Mouse (Mus musculus): ENCODE data around the gene Zfp212.
"Not testable (repeated sequence)": the region's sequence is repeated elsewhere in the genome, so short reads cannot be mapped to it uniquely, and the experiment has no call there.

Gene Zfp212

DNA sequence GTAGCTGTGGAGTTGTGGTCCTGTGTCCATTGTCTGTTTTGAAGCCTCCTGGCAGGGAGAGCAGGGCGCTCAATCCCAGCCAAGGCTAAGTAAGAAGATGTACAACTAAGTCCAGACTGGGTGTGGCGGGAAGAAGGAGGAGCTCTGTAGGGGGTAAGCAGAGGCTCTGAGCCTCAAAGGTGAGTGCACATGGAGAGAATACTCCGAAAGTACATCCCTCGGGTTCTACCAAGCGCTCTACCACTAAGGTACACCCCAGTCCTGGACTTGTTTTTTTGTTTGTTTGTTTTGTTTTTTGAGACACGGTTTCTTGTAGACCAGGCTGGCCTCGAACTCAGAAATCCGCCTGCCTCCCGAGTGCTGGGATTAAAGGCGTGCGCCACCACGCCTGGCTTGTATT lies 22.2 kb downstream of the Zfp212 start:
- DNase-seq (ENCODE audit: low read depth, low spot score) = no peak

DNA sequence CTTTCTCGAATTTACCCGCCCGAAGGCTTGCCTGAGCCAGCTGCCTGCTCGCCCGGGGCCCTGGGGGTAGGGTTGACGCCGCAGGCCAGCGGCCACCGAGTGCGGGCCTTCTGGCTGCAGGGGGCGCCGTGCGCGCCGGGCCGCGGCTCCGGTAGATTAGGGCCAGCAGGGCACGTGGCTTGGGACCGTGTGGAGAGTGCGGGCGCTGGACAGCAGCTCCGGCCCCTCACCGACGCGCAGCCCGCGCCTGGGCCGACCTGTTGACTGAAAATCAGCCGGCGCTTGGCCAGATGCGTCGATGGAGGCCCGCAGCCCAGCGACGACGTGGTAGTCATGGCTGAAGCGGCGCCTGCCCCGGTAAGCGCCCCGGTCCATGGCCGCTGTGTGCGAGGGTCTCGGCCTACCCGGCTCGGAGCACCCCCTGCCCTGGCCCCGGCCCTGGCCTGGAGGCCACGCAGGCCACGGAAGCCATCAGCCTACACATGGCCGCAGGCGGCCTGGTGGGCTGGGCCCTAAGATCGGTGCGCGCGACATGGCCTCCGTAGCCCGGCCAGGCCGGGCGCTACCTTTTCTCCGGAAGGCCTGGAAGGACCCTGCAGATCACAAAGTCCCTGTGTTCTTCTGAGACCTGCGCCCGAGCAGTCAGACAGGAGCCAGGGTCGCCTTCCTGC lies 22.9 kb downstream of the Zfp212 start:
- peak; percentile 20 for DNase-seq (ENCODE audit: low read depth, low spot score)

DNA sequence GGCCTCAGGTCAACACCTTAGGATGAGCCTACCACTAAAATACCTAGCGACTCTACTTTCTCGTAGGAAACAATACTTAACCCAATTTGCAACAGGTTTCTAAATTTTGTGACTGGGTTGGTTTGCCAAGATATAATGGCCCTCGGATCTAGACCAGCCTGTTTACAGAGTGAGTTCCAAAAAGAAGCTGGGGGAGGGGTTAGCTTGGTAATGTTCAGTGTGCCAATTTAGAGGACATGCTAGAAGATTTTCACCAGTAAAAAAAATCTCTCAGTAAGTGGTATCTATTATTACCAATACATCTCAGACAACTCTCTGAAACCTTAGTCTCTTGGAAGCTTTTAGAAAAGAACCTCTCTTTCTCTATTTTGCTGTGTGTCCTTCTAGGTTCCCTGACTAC lies 23.4 kb downstream of the Zfp212 start:
- DNase-seq (ENCODE audit: low read depth, low spot score) = no peak

DNA sequence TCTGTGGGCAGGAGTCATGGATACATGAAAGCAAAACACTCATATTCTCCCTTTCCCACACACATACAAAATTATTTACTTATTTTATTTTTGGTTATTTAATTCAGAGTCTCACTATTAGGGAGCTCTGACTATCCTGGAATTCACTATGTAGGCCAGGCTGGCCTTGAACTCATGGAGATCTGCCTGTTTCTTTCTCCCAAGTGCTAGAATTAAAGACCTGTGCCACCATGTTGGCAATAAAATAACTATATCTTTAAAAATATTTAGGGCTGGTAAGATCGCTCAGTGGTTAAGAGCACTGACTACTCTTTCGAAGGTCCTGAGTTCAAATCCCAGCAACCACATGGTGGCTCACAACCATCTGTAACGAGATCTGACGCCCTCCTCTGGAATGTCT lies 27.1 kb downstream of the Zfp212 start:
- no peak for DNase-seq (ENCODE audit: low read depth, low spot score)

DNA sequence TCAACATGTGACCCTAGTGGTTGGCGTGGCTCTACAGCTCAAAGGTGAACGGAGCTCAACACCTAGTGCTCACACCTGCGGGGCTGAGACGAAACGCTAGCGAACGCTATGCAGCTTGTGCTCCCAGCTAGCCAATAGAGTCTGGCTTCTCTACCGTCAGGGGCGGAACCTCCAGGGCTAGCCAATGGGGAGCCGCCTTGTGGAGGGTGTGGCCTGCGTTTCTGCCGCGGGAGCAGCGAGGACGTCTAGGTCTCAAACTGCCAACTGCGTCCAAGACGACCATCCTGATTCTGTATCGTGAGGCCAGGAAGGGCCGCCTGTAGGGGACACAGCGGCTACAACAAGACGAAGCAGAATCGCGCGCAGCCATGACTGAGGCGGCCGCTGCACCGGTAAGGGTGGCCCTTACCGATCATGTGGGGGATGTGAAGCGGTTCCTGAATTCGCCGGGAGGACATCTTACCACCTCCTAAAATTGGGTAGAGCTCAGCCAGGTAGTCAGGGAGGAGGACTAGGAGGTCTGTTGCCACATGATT lies 33.0 kb downstream of the Zfp212 start, which contains the start of gene Zfp956:
TSS of gene Zfp956 (plus strand) at position 200 of the 536 bp plus-strand sequence.
- DNase-seq (ENCODE audit: low read depth, low spot score) = peak; percentile 89

DNA sequence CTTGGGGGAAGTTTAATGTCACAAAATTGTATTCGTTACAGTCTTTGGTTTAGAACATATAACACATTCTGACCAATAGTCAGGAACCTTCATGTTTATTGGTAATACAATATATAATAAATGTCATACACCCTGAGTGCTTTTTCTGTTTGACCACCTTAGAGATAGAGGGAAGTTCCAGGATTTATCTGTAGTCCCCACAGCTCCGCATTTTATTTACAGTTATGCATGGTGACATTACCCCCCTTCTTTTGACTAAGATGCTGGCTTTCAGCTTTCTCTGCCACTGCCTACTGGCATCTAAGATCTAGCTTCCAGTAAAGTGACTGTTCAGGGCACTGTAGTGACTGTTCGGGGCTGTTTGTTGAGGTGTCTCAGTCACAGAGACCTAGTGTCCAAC lies 34.1 kb downstream of the Zfp212 start:
- DNase-seq (ENCODE audit: low read depth, low spot score) = no peak

DNA sequence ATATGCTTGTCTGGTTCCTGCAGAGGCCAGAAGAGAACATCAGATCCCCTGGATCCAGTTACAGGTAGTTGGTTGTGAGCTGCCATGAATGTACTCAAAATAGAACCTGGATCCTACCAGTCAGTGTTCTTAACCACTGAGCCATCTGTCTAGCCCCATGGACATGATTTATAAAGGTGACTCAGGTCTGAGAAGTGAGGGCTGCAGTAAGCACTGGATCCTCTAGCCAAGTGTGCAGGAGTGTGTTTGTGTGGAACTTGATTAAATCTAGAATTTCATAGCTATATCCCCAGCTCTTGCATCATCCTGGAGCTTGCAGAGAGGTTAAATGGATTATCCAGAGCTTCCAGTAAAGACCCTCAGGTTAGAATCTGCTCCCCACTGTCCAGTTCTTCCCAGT lies 37.5 kb downstream of the Zfp212 start:
- no peak for DNase-seq (ENCODE audit: low read depth, low spot score)

DNA sequence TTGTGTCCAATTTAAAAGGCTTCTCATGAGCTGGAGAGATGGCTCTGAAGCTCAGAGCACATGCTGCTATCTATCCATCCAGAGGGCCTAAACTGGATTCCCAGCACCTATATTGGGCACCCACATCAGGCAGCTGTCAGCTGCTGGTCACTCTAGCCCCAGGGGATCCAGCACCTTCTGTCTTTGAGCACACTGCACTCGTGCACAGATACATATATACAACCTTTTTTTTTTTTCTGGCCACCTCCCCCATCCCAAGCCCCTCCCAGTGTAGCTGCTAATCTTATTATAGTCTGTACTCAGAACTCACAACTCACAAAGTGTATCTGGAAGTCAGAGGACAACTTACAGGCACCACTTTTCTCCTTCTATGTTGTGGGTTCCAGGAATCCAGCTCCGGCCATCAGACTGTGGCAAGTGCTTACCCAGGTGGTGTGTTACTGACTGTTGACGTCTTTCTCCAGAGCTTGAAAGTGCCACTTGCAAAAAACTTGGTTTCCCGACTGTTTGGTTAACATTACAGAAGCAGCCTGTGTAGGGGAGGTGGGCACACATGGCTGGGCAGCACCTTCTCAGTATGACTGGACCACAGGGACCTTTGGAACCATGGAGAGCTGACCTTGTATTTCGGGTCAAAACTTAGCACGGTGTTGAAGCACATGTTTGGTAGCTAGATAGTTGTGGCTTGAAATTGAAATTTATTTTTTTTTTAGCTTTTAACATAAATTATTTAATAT lies 40.6 kb downstream of the Zfp212 start:
- no peak for DNase-seq (ENCODE audit: low read depth, low spot score)

DNA sequence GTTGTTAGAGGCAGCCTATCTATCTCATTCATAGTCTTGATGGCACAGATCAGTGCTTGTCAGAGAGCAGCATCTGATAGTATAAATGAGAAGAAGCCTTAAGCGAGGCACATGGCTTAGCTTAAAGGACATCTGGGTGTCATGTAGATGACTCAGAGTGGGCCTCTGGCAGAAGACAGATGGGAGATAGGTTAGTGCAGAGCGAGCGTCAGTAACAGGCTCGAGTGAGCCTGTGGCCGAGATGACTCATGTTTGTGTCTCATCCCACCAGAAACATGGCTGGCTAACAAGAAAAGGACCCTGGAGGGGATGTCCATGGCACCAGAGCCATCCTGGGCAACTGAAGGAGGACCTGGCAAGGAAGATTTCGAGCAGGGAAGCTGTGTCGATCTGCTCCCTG lies 42.8 kb downstream of the Zfp212 start:
- no peak for DNase-seq (ENCODE audit: low read depth, low spot score)

DNA sequence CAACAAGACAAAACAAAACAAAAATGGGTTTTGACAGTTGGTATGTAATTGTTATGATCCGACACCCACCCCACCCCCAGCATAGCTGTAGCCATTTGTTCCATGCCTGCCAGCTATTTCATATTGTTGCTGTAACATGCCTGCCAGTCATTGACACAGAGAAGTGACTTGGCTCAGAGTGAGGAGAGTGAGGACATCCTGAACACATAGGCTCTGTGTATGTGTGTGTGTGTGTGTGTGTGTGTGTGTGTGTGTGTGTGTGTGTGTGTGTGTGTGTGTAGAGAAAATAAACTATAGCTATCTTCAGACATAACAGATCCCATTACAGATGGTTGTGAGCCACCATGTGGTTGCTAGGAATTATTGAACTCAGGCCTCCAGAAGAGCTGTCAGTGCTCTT lies 47.9 kb downstream of the Zfp212 start:
- DNase-seq (ENCODE audit: low read depth, low spot score) = not testable (repeated sequence)

DNA sequence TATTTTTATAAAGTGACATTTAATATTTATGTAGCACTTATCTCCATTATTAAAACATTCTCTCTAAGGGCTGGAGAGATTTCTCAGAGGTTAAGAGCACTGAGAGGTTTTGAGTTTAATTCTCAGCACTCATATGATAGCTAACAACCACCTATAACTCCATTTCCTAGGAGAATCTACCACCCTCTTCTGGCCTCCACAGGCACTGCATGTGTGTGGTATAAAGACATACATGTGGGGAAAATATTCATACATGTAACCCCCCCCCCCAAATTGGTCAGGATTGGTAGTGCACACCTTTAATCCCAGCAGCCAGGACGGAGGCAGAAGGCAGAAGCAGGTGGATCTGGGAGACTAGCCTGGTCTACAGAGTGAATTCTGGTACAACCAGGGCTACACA lies 54.3 kb downstream of the Zfp212 start:
- DNase-seq (ENCODE audit: low read depth, low spot score) = no peak

DNA sequence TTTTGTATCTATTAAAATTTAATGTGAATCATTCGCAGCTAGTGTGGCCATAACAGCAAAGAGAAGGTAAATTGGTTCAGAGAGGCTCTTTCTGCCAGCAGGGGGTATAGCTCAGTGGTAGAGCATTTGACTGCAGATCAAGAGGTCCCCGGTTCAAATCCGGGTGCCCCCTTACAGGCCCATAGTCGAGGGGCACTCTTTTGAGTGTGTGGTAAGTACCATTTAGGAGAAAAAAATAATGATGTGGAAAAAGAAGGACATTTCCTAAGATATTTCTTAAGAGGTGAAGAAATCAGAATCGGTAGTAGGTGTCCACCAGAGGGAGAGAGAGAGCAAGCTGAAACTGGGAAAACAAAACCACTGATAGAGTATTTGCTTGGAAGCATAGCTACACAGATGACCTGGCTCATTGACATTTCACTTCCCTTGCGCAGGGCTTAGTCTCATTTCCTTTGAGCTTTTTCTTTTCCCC lies 58.7 kb downstream of the Zfp212 start:
- DNase-seq (ENCODE audit: low read depth, low spot score) = peak; percentile 17

Data from c-Kit-negative CD71-positive TER-119-positive erythroid progenitor cells, embryonic 14.5 days (primary cell).